ENCODE assay signal across 8 mouse cellular contexts in the genomic region with DNA sequence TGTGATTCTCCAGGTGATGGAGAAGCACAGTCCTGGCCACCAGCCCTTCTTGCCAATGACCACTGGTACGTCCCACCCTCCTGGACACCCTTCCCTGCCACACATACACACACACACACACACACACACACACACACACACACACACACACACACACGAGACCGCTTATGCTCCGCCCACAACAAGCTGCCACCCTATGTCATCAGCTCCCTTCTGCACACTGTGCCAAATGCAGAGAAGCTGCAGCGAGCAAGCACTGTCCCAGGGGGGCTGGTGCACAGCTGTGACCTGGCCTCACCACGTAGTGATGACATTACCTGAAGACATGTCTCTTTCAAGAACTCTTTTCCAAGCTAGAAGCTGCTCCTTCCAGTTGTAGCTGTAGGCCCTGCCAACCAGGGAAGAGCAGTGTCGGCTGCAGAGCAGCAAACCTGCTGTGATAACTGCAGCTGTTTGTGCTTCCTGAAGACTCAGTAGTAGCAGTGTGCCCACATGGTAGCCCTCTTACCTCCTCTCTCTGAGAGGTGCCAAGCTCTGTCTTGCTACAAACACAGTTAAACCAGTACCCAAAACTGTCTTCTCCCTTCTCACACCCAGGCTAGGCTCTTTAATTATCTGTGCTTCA. TPM values are rescaled to one million over a fixed set of nuclear protein-coding genes. Genes with fewer than 3 reads are reported as not detected.
A peak's percentile ranks its signal among the peaks of the same experiment; 100 is the strongest.
DNase-seq lines count a peak whose midpoint lies in the region; ATAC-seq lines count a peak whose summit lies in the region.

No protein-coding gene starts in this region.

- ATAC-seq in embryonic facial prominence, embryonic 14.5 days (ENCODE audit: low read depth): peak; percentile 88
- 0 out of 2 replicates have a peak, but pooled peaks have one; percentile 40 for ATAC-seq in midbrain, embryonic 11.5 days (ENCODE audit: low FRiP score)

- H3K4me3 ChIP-seq in embryonic facial prominence, embryonic 14.5 days (ENCODE audit: low read depth, low read length): no peak overlapping the region
- H3K4me3 ChIP-seq in embryonic facial prominence, embryonic 10.5 days: no peak overlapping the region
- no peak overlapping the region for H3K4me3 ChIP-seq in midbrain, embryonic 11.5 days (ENCODE audit: low read depth, low read length)
- no peak overlapping the region for H3K4me3 ChIP-seq in midbrain, embryonic 10.5 days

- 57% methylated on average over 7 of the region's 7 CpGs for WGBS in embryonic facial prominence, embryonic 14.5 days
- 77% methylated on average over 7 of the region's 7 CpGs for WGBS in embryonic facial prominence, embryonic 10.5 days
- 65% methylated on average over 7 of the region's 7 CpGs for WGBS in midbrain, embryonic 11.5 days
- WGBS in midbrain, embryonic 10.5 days: 76% methylated on average over 7 of the region's 7 CpGs

- no peaks in the 10 kb centered on the region for H3K36me3 ChIP-seq in embryonic facial prominence, embryonic 14.5 days (ENCODE audit: control insufficient read depth, insufficient read depth, low read length)
- no peaks in the 10 kb centered on the region for H3K36me3 ChIP-seq in embryonic facial prominence, embryonic 10.5 days (replicated peaks)
- H3K36me3 ChIP-seq in midbrain, embryonic 11.5 days (ENCODE audit: control insufficient read depth, insufficient read depth, low read length): no peaks in the 10 kb centered on the region
- H3K36me3 ChIP-seq in midbrain, embryonic 10.5 days: no peaks in the 10 kb centered on the region

- H3K4me2 ChIP-seq in embryonic facial prominence, embryonic 14.5 days (ENCODE audit: low read depth, low read length): no peak overlapping the region
- H3K4me2 ChIP-seq in midbrain, embryonic 11.5 days: no peak overlapping the region

- H3K27ac ChIP-seq in embryonic facial prominence, embryonic 14.5 days (replicated peaks; ENCODE audit: low read depth, low read length): no peak overlapping the region
- H3K27ac ChIP-seq in embryonic facial prominence, embryonic 10.5 days (replicated peaks): no peak overlapping the region
- H3K27ac ChIP-seq in midbrain, embryonic 11.5 days (ENCODE audit: low read depth, low read length): no peak overlapping the region
- H3K27ac ChIP-seq in midbrain, embryonic 10.5 days (replicated peaks): no peak overlapping the region

- H3K9ac ChIP-seq in embryonic facial prominence, embryonic 14.5 days (ENCODE audit: low read depth, low read length): no peak overlapping the region
- H3K9ac ChIP-seq in midbrain, embryonic 11.5 days (ENCODE audit: low read length): no peak overlapping the region

- H3K27me3 ChIP-seq in embryonic facial prominence, embryonic 14.5 days (replicated peaks; ENCODE audit: control insufficient read depth, insufficient read depth, low read length): no peaks in the 10 kb centered on the region
- H3K27me3 ChIP-seq in embryonic facial prominence, embryonic 10.5 days (replicated peaks; ENCODE audit: low read depth, poor library complexity, severe bottlenecking): no peaks in the 10 kb centered on the region
- no peaks in the 10 kb centered on the region for H3K27me3 ChIP-seq in midbrain, embryonic 11.5 days (ENCODE audit: control insufficient read depth, insufficient read depth, low read length)
- H3K27me3 ChIP-seq in midbrain, embryonic 10.5 days (ENCODE audit: low read depth, poor library complexity, severe bottlenecking): no peaks in the 10 kb centered on the region

- 0 out of 2 replicates have a peak, but pooled peaks cover 4% of the 10 kb centered on the region for H3K4me1 ChIP-seq in embryonic facial prominence, embryonic 14.5 days (ENCODE audit: control insufficient read depth, insufficient read depth, low read length)
- H3K4me1 ChIP-seq in embryonic facial prominence, embryonic 10.5 days: peaks cover 44% of the 10 kb centered on the region
- H3K4me1 ChIP-seq in midbrain, embryonic 11.5 days (ENCODE audit: control insufficient read depth, insufficient read depth, low read length): no peaks in the 10 kb centered on the region
- H3K4me1 ChIP-seq in midbrain, embryonic 10.5 days: peaks cover 26% of the 10 kb centered on the region

- no peaks in the 10 kb centered on the region for H3K9me3 ChIP-seq in embryonic facial prominence, embryonic 14.5 days (ENCODE audit: control insufficient read depth, low read length)
- no peaks in the 10 kb centered on the region for H3K9me3 ChIP-seq in embryonic facial prominence, embryonic 10.5 days
- no peaks in the 10 kb centered on the region for H3K9me3 ChIP-seq in midbrain, embryonic 11.5 days (ENCODE audit: control insufficient read depth, low read length)
- no peaks in the 10 kb centered on the region for H3K9me3 ChIP-seq in midbrain, embryonic 10.5 days (replicated peaks)

- peak; percentile 56 for DNase-seq in embryonic facial prominence, embryonic 14.5 days (ENCODE audit: low spot score)
- no peak for DNase-seq in embryonic facial prominence, embryonic 10.5 days (ENCODE audit: low spot score)
- DNase-seq in midbrain, embryonic 11.5 days (ENCODE audit: low spot score, missing footprints): peak; percentile 69
- DNase-seq in midbrain, embryonic 10.5 days (ENCODE audit: low spot score): no peak
- DNase-seq in heart, postnatal 4 days: peak; percentile 29
- DNase-seq in retina, embryonic 14.5 days (ENCODE audit: low spot score): peak; percentile 26
- DNase-seq in urinary bladder, postnatal 36 days (ENCODE audit: low spot score in 2 of 2): no peak
- no peak for DNase-seq in ovary, adult 18-20 months (ENCODE audit: low spot score)

RNA-seq across cellular contexts. Expression of a gene that starts 11.7 kb away (rescaled TPM):
- 29.7 and 31.3 TPM in 2 replicates for polyA plus RNA-seq in embryonic facial prominence, embryonic 14.5 days (2014; fragmentation: Nextera tagmentation; extraction: Ambion mirVana)
- polyA plus RNA-seq in embryonic facial prominence, embryonic 10.5 days (2016; fragmentation: Nextera tagmentation; extraction: Ambion mirVana): 15.2 and 16.6 TPM in 2 replicates
- polyA plus RNA-seq in midbrain, embryonic 11.5 days (2014; fragmentation: Nextera tagmentation; extraction: Ambion mirVana): 10.1 and 10.4 TPM in 2 replicates
- 13.1 and 14.6 TPM in 2 replicates for polyA plus RNA-seq in midbrain, embryonic 10.5 days (2016; fragmentation: Nextera tagmentation; extraction: Ambion mirVana)
- total RNA-seq in heart, postnatal 4 days (2021): 10 to 100 TPM; 50.5 to 57.4 TPM

Comparison
In these comparisons a context has a peak if more than half of its experiments do, and no peak if none do; other contexts are left out.
1. DNase-seq: peak in embryonic facial prominence, embryonic 14.5 days (single experiment), midbrain, embryonic 11.5 days (single experiment), heart, postnatal 4 days (single experiment) and retina, embryonic 14.5 days (single experiment); none in embryonic facial prominence, embryonic 10.5 days (single experiment), midbrain, embryonic 10.5 days (single experiment), urinary bladder, postnatal 36 days (0 of 2) and ovary, adult 18-20 months (single experiment).